Mouse (Mus musculus): ENCODE results near the gene Rnpepl1. TPM values are rescaled to one million over a fixed set of nuclear protein-coding genes. Genes with fewer than 3 reads are reported as not detected.

The Rnpepl1 gene
- polyA plus RNA-seq, 1 experiment from 2014 or later: 33.9 TPM

GRCm38 (mm10) chr1:92877431-92877978 lies 33.1 kb upstream of the Rnpepl1 start:
- WGBS: 48% methylated on average over 12 of the region's 12 CpGs
- ATAC-seq (ENCODE audit: low read depth): no peak
- no peak overlapping the region for H3K27ac ChIP-seq (replicated peaks; ENCODE audit: low read depth, low read length)

GRCm38 (mm10) chr1:92878066-92878741 lies 32.4 kb upstream of the Rnpepl1 start:
- H3K4me1 ChIP-seq (ENCODE audit: control insufficient read depth, insufficient read depth, low read length): no peaks in the 10 kb centered on the region
- no peak for ATAC-seq (ENCODE audit: low read depth)
- WGBS: 81% methylated on average over 13 of the region's 13 CpGs

More at GRCm38 (mm10) chr1:92877431-92877978, 33.1 kb upstream of the Rnpepl1 start:
- Histone ChIP-seq H3K4me3 (ENCODE audit: low read depth, low read length) (no peak overlapping the region), H3K36me3 (ENCODE audit: control insufficient read depth, insufficient read depth, low read length) (no peaks in the 10 kb centered on the region), H3K9ac (ENCODE audit: low read depth, low read length) (no peak overlapping the region), H3K4me1 (ENCODE audit: control insufficient read depth, insufficient read depth, low read length) (no peaks in the 10 kb centered on the region), H3K27me3 (replicated peaks; ENCODE audit: control insufficient read depth, insufficient read depth, low read length) (no peaks in the 10 kb centered on the region), H3K9me3 (ENCODE audit: control insufficient read depth, low read length) (no peaks in the 10 kb centered on the region), H3K4me2 (ENCODE audit: low read depth, low read length) (no peak overlapping the region)
- peak; percentile 48 for DNase-seq (ENCODE audit: low spot score)

GRCm38 (mm10) chr1:92879266-92879665 lies 31.3 kb upstream of the Rnpepl1 start:
- H3K27me3 ChIP-seq (replicated peaks; ENCODE audit: control insufficient read depth, insufficient read depth, low read length): no peaks in the 10 kb centered on the region
- no peak overlapping the region for H3K4me3 ChIP-seq (ENCODE audit: low read depth, low read length)
- no peak overlapping the region for H3K9ac ChIP-seq (ENCODE audit: low read depth, low read length)
- no peak overlapping the region for H3K4me2 ChIP-seq (ENCODE audit: low read depth, low read length)
- no peak for DNase-seq (ENCODE audit: low spot score)
- 83% methylated on average over 12 of the region's 12 CpGs for WGBS
- H3K36me3 ChIP-seq (ENCODE audit: control insufficient read depth, insufficient read depth, low read length): no peaks in the 10 kb centered on the region
- H3K4me1 ChIP-seq (ENCODE audit: control insufficient read depth, insufficient read depth, low read length): no peaks in the 10 kb centered on the region
- no peak for ATAC-seq (ENCODE audit: low read depth)
- H3K27ac ChIP-seq (replicated peaks; ENCODE audit: low read depth, low read length): no peak overlapping the region
- H3K9me3 ChIP-seq (ENCODE audit: control insufficient read depth, low read length): no peaks in the 10 kb centered on the region

More at GRCm38 (mm10) chr1:92878066-92878741, 32.4 kb upstream of the Rnpepl1 start:
- DNase-seq (ENCODE audit: low spot score): no peak
- no peak overlapping the region for H3K4me3 ChIP-seq (ENCODE audit: low read depth, low read length)
- H3K27me3 ChIP-seq (replicated peaks; ENCODE audit: control insufficient read depth, insufficient read depth, low read length): no peaks in the 10 kb centered on the region
- H3K27ac ChIP-seq (replicated peaks; ENCODE audit: low read depth, low read length): no peak overlapping the region
- H3K9me3 ChIP-seq (ENCODE audit: control insufficient read depth, low read length): no peaks in the 10 kb centered on the region
- H3K36me3 ChIP-seq (ENCODE audit: control insufficient read depth, insufficient read depth, low read length): no peaks in the 10 kb centered on the region
- H3K9ac ChIP-seq (ENCODE audit: low read depth, low read length): no peak overlapping the region
- H3K4me2 ChIP-seq (ENCODE audit: low read depth, low read length): no peak overlapping the region

GRCm38 (mm10) chr1:92880101-92880500 lies 30.5 kb upstream of the Rnpepl1 start:
- H3K27ac ChIP-seq (replicated peaks; ENCODE audit: low read depth, low read length): no peak overlapping the region
- no peaks in the 10 kb centered on the region for H3K36me3 ChIP-seq (ENCODE audit: control insufficient read depth, insufficient read depth, low read length)
- H3K4me2 ChIP-seq (ENCODE audit: low read depth, low read length): no peak overlapping the region
- H3K9me3 ChIP-seq (ENCODE audit: control insufficient read depth, low read length): no peaks in the 10 kb centered on the region
- H3K4me3 ChIP-seq (ENCODE audit: low read depth, low read length): no peak overlapping the region
- 67% methylated on average over 5 of the region's 5 CpGs for WGBS
- H3K27me3 ChIP-seq (replicated peaks; ENCODE audit: control insufficient read depth, insufficient read depth, low read length): no peaks in the 10 kb centered on the region
- no peaks in the 10 kb centered on the region for H3K4me1 ChIP-seq (ENCODE audit: control insufficient read depth, insufficient read depth, low read length)
- no peak overlapping the region for H3K9ac ChIP-seq (ENCODE audit: low read depth, low read length)
- ATAC-seq (ENCODE audit: low read depth): no peak
- DNase-seq (ENCODE audit: low spot score): no peak

- H3K4me1 ChIP-seq (ENCODE audit: control insufficient read depth, insufficient read depth, low read length): no peaks in the 10 kb centered on the region
- H3K36me3 ChIP-seq (ENCODE audit: control insufficient read depth, insufficient read depth, low read length): no peaks in the 10 kb centered on the region
- H3K4me3 ChIP-seq (ENCODE audit: low read depth, low read length): no peak overlapping the region
- H3K27me3 ChIP-seq (replicated peaks; ENCODE audit: control insufficient read depth, insufficient read depth, low read length): no peaks in the 10 kb centered on the region
- H3K4me2 ChIP-seq (ENCODE audit: low read depth, low read length): no peak overlapping the region
- no peaks in the 10 kb centered on the region for H3K9me3 ChIP-seq (ENCODE audit: control insufficient read depth, low read length)
- H3K9ac ChIP-seq (ENCODE audit: low read depth, low read length): no peak overlapping the region
- no peak for DNase-seq (ENCODE audit: low spot score)
- no peak for ATAC-seq (ENCODE audit: low read depth)
- no peak overlapping the region for H3K27ac ChIP-seq (replicated peaks; ENCODE audit: low read depth, low read length)
- WGBS: 88% methylated on average over 6 of the region's 6 CpGs
These were observed 28.6 kb upstream of the Rnpepl1 start for GRCm38 (mm10) chr1:92881982-92882381.

- ATAC-seq (ENCODE audit: low read depth) (no peak), DNase-seq (ENCODE audit: low spot score) (no peak)
- no peak overlapping the region for H3K9ac ChIP-seq (ENCODE audit: low read depth, low read length)
- H3K4me1 ChIP-seq (ENCODE audit: control insufficient read depth, insufficient read depth, low read length): no peaks in the 10 kb centered on the region
- no peak overlapping the region for H3K4me2 ChIP-seq (ENCODE audit: low read depth, low read length)
- no peaks in the 10 kb centered on the region for H3K9me3 ChIP-seq (ENCODE audit: control insufficient read depth, low read length)
- no peaks in the 10 kb centered on the region for H3K36me3 ChIP-seq (ENCODE audit: control insufficient read depth, insufficient read depth, low read length)
- H3K27me3 ChIP-seq (replicated peaks; ENCODE audit: control insufficient read depth, insufficient read depth, low read length): no peaks in the 10 kb centered on the region
- no peak overlapping the region for H3K4me3 ChIP-seq (ENCODE audit: low read depth, low read length)
- 71% methylated on average over 7 of the region's 7 CpGs for WGBS
- H3K27ac ChIP-seq (replicated peaks; ENCODE audit: low read depth, low read length): no peak overlapping the region
These were observed 21.5 kb upstream of the Rnpepl1 start for GRCm38 (mm10) chr1:92888901-92889655.

- no peaks in the 10 kb centered on the region for H3K4me1 ChIP-seq (ENCODE audit: control insufficient read depth, insufficient read depth, low read length)
- no peaks in the 10 kb centered on the region for H3K27me3 ChIP-seq (replicated peaks; ENCODE audit: control insufficient read depth, insufficient read depth, low read length)
- no peak overlapping the region for H3K4me2 ChIP-seq (ENCODE audit: low read depth, low read length)
- H3K36me3 ChIP-seq (ENCODE audit: control insufficient read depth, insufficient read depth, low read length): no peaks in the 10 kb centered on the region
- no peaks in the 10 kb centered on the region for H3K9me3 ChIP-seq (ENCODE audit: control insufficient read depth, low read length)
- no peak overlapping the region for H3K4me3 ChIP-seq (ENCODE audit: low read depth, low read length)
- H3K27ac ChIP-seq (replicated peaks; ENCODE audit: low read depth, low read length): no peak overlapping the region
- 58% methylated on average over 3 of the region's 3 CpGs for WGBS
- no peak for DNase-seq (ENCODE audit: low spot score)
- no peak for ATAC-seq (ENCODE audit: low read depth)
- no peak overlapping the region for H3K9ac ChIP-seq (ENCODE audit: low read depth, low read length)
These were observed 17.8 kb upstream of the Rnpepl1 start for GRCm38 (mm10) chr1:92892791-92893190.

GRCm38 (mm10) chr1:92893896-92894295 lies 16.7 kb upstream of the Rnpepl1 start:
- no peaks in the 10 kb centered on the region for H3K9me3 ChIP-seq (ENCODE audit: control insufficient read depth, low read length)
- no peaks in the 10 kb centered on the region for H3K36me3 ChIP-seq (ENCODE audit: control insufficient read depth, insufficient read depth, low read length)
- H3K27ac ChIP-seq (replicated peaks; ENCODE audit: low read depth, low read length): no peak overlapping the region
- H3K27me3 ChIP-seq (replicated peaks; ENCODE audit: control insufficient read depth, insufficient read depth, low read length): no peaks in the 10 kb centered on the region
- no peak for ATAC-seq (ENCODE audit: low read depth)
- H3K4me1 ChIP-seq (ENCODE audit: control insufficient read depth, insufficient read depth, low read length): no peaks in the 10 kb centered on the region
- H3K9ac ChIP-seq (ENCODE audit: low read depth, low read length): no peak overlapping the region
- WGBS: 68% methylated on average over 3 of the region's 3 CpGs
- H3K4me2 ChIP-seq (ENCODE audit: low read depth, low read length): no peak overlapping the region
- no peak for DNase-seq (ENCODE audit: low spot score)
- H3K4me3 ChIP-seq (ENCODE audit: low read depth, low read length): no peak overlapping the region
